Mouse (Mus musculus): Measurements from ENCODE around the gene Usf2.

Usf2 gene

GRCm38 (mm10) chr7:30917219-30917618 lies 39.4 kb downstream of the Usf2 start:
- DNase-seq (ENCODE audit: low read depth) = no peak

GRCm38 (mm10) chr7:30916713-30917112 lies 39.9 kb downstream of the Usf2 start:
- DNase-seq (ENCODE audit: low read depth) = no peak

- no peak for DNase-seq (ENCODE audit: low read depth)
Measured at GRCm38 (mm10) chr7:30914732-30915131, 41.9 kb downstream of the Usf2 start, which contains the start of gene Mag. Mag (minus strand) TSS chr7:30914873.

- peak; percentile 47 for DNase-seq (ENCODE audit: low read depth)
Measured at GRCm38 (mm10) chr7:30909773-30910172, 46.8 kb downstream of the Usf2 start.

- no peak for DNase-seq (ENCODE audit: low read depth)
Measured at GRCm38 (mm10) chr7:30908992-30909431, 47.6 kb downstream of the Usf2 start.

- DNase-seq (ENCODE audit: low read depth) = peak; percentile 46
Measured at GRCm38 (mm10) chr7:30908277-30908991, 48.2 kb downstream of the Usf2 start.

- DNase-seq (ENCODE audit: low read depth) = peak; percentile 63
Measured at GRCm38 (mm10) chr7:30904042-30904441, 52.6 kb downstream of the Usf2 start.

Data from induced T-regulatory cell, adult 2 months (primary cell).